Mouse (Mus musculus): ENCODE data around the gene Itih5. TPM values are rescaled to one million over a fixed set of nuclear protein-coding genes. Genes with fewer than 3 reads are reported as not detected.

Gene Itih5
- polyA plus RNA-seq, 1 experiment from 2014 or later: 3.0 TPM

GRCm38 (mm10) chr2:10288881-10289280 lies 135.5 kb downstream of the Itih5 start:
- DNase-seq (ENCODE audit: low spot score) (no peak), ATAC-seq (no peak)
- no peak overlapping the region for H3K4me3 ChIP-seq (ENCODE audit: low read depth, low read length)
- H3K4me2 ChIP-seq (replicated peaks; ENCODE audit: low read depth, low read length): no peak overlapping the region
- no peaks in the 10 kb centered on the region for H3K27me3 ChIP-seq (replicated peaks; ENCODE audit: insufficient read depth, low read length)
- H3K9ac ChIP-seq (replicated peaks; ENCODE audit: low read depth): no peak overlapping the region
- H3K27ac ChIP-seq (ENCODE audit: low read length): no peak overlapping the region
- H3K36me3 ChIP-seq (ENCODE audit: insufficient read depth, low read length): no peaks in the 10 kb centered on the region
- no peaks in the 10 kb centered on the region for H3K9me3 ChIP-seq (ENCODE audit: low read length)
- TF ChIP-seq CTCF (IDR thresholded peaks at IDR 0.05): no peak
- no peak for TF ChIP-seq EP300 (IDR thresholded peaks at IDR 0.05)
- no peaks in the 10 kb centered on the region for H3K4me1 ChIP-seq (ENCODE audit: insufficient read depth, low read depth, low read length)
- WGBS: 0% methylated on average over 1 of the region's 1 CpGs

GRCm38 (mm10) chr2:10290115-10290514 lies 136.7 kb downstream of the Itih5 start:
- no peak overlapping the region for H3K27ac ChIP-seq (ENCODE audit: low read length)
- TF ChIP-seq CTCF (IDR thresholded peaks at IDR 0.05) (no peak), EP300 (IDR thresholded peaks at IDR 0.05) (no peak)
- no peaks in the 10 kb centered on the region for H3K36me3 ChIP-seq (ENCODE audit: insufficient read depth, low read length)
- no peaks in the 10 kb centered on the region for H3K9me3 ChIP-seq (ENCODE audit: low read length)
- ATAC-seq (no peak), DNase-seq (ENCODE audit: low spot score) (no peak)
- H3K4me3 ChIP-seq (ENCODE audit: low read depth, low read length): no peak overlapping the region
- H3K4me1 ChIP-seq (ENCODE audit: insufficient read depth, low read depth, low read length): no peaks in the 10 kb centered on the region
- H3K27me3 ChIP-seq (replicated peaks; ENCODE audit: insufficient read depth, low read length): no peaks in the 10 kb centered on the region
- no peak overlapping the region for H3K9ac ChIP-seq (replicated peaks; ENCODE audit: low read depth)
- H3K4me2 ChIP-seq (replicated peaks; ENCODE audit: low read depth, low read length): no peak overlapping the region
- 77% methylated on average over 7 of the region's 7 CpGs for WGBS

DNA sequence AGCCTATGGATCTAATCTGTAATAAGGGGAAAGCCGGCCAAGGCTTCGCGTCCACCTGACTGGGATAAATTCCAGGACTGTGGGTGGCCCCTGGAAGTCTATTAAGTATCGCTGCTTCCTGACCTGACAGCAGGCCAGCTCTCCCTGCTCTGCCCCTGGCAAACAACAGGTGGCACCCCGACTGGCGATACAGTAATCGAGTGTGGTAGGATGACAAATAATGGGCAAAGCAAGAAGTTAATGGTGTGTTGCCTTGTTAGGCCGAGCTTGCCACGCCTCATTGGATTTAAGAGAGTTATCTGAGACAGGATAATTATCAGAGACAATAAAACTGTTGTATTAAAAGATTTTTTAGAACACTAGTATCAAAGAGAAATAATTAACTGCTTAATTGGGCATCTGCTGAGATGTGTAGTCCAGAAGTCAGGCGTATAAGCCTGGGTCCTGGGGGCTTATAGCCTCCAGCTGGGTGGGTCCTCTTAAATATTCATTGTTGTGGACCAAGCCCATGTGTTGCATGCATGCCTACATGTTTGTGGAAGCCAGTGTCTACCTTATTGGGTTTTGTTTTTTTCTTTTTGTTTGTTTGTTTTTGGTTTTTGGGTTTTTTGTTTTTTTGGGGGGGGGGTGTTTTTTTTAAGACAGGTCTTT lies 140.3 kb downstream of the Itih5 start:
- DNase-seq (ENCODE audit: low spot score): no peak
- Histone ChIP-seq H3K9me3 (ENCODE audit: low read length) (no peaks in the 10 kb centered on the region), H3K9ac (replicated peaks; ENCODE audit: low read depth) (no peak overlapping the region), H3K27me3 (replicated peaks; ENCODE audit: insufficient read depth, low read length) (no peaks in the 10 kb centered on the region), H3K27ac (ENCODE audit: low read length) (no peak overlapping the region), H3K4me3 (ENCODE audit: low read depth, low read length) (no peak overlapping the region), H3K4me2 (replicated peaks; ENCODE audit: low read depth, low read length) (no peak overlapping the region), H3K4me1 (ENCODE audit: insufficient read depth, low read depth, low read length) (no peaks in the 10 kb centered on the region), H3K36me3 (ENCODE audit: insufficient read depth, low read length) (no peaks in the 10 kb centered on the region)
- ATAC-seq: no peak
- 38% methylated on average over 10 of the region's 10 CpGs for WGBS
- peak; percentile 10; the same call in 1 of the 2 replicates for TF ChIP-seq CTCF (IDR thresholded peaks at IDR 0.05)
- no peak for TF ChIP-seq EP300 (IDR thresholded peaks at IDR 0.05)

DNA sequence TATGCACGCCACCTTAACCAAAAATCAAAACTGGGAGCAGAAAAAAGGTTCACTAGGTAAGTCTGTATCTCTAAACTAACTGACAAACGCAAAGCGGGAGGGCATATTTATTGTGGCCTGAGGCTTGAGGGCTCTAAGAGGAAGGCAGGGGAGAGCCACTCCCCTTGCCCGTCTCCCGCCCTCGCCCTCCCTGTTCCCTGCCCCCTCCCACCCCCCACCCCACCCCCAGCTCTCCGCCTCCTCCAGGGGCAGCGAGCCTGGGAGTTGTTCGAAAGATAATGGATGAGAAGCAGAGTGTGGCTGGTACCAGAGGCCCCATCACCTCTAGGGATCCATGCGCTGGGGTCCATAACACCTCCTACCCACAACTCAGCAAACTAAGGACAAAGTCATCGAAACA lies 142.5 kb downstream of the Itih5 start:
- Histone ChIP-seq H3K27ac (ENCODE audit: low read length) (no peak overlapping the region), H3K36me3 (ENCODE audit: insufficient read depth, low read length) (no peaks in the 10 kb centered on the region), H3K9ac (replicated peaks; ENCODE audit: low read depth) (no peak overlapping the region), H3K4me2 (replicated peaks; ENCODE audit: low read depth, low read length) (no peak overlapping the region), H3K9me3 (ENCODE audit: low read length) (no peaks in the 10 kb centered on the region), H3K4me1 (ENCODE audit: insufficient read depth, low read depth, low read length) (no peaks in the 10 kb centered on the region; the same call in 1 of the 2 replicates), H3K27me3 (replicated peaks; ENCODE audit: insufficient read depth, low read length) (no peaks in the 10 kb centered on the region), H3K4me3 (ENCODE audit: low read depth, low read length) (no peak overlapping the region)
- TF ChIP-seq CTCF (IDR thresholded peaks at IDR 0.05) (no peak), EP300 (IDR thresholded peaks at IDR 0.05) (no peak)
- ATAC-seq: no peak
- 9% methylated on average over 10 of the region's 11 CpGs for WGBS
- DNase-seq (ENCODE audit: low spot score): no peak

DNA sequence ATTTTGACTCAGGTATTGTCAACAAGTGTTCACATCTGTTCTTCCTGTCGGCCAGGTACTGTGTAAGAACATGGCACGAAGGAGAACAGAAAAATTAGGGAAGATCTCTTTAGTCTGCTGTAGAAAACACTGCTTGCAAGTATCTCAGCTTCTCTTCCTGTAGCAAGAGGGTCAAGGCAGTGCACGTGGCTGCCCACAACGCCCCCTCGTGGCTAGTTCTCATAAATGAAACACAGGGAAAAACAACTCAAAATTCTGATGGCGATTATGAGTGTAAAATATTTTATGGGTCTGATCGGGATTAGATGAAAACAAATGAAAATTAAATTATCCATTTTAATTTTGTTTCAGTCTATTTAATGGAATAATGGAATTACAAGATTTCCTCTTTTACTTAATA lies 146.9 kb downstream of the Itih5 start:
- Histone ChIP-seq H3K9me3 (ENCODE audit: low read length) (no peaks in the 10 kb centered on the region), H3K27me3 (replicated peaks; ENCODE audit: insufficient read depth, low read length) (no peaks in the 10 kb centered on the region), H3K4me3 (ENCODE audit: low read depth, low read length) (no peak overlapping the region), H3K9ac (replicated peaks; ENCODE audit: low read depth) (no peak overlapping the region), H3K27ac (ENCODE audit: low read length) (no peak overlapping the region), H3K36me3 (ENCODE audit: insufficient read depth, low read length) (no peaks in the 10 kb centered on the region), H3K4me2 (replicated peaks; ENCODE audit: low read depth, low read length) (no peak overlapping the region), H3K4me1 (ENCODE audit: insufficient read depth, low read depth, low read length) (no peaks in the 10 kb centered on the region; the same call in 1 of the 2 replicates)
- 52% methylated on average over 7 of the region's 7 CpGs for WGBS
- TF ChIP-seq EP300 (IDR thresholded peaks at IDR 0.05) (no peak), CTCF (IDR thresholded peaks at IDR 0.05) (peak; percentile 47)
- no peak for ATAC-seq
- DNase-seq (ENCODE audit: low spot score): no peak

DNA sequence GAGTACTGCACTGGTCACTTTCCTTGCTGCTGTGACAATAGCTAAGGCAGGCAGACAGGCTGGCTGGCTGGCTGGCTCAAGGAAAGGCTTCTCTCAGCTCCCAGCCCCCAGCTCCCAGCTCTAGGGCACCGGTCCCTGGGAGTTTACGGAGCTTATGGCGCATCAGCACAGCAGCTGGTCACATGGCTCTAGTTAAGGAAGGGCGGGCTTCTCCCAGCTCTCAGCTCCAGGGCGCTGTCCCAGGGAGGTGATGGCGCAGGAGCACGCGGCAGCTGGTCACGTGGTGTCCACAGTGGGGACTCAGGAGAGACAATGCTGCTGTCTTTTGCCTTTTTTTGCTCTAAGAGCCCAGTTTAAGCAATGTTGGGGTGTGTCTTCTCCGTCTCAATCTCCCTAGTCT lies 147.4 kb downstream of the Itih5 start:
- Histone ChIP-seq H3K36me3 (ENCODE audit: insufficient read depth, low read length) (no peaks in the 10 kb centered on the region), H3K9ac (replicated peaks; ENCODE audit: low read depth) (no peak overlapping the region), H3K9me3 (ENCODE audit: low read length) (no peaks in the 10 kb centered on the region), H3K4me2 (replicated peaks; ENCODE audit: low read depth, low read length) (no peak overlapping the region), H3K27ac (ENCODE audit: low read length) (no peak overlapping the region), H3K4me1 (ENCODE audit: insufficient read depth, low read depth, low read length) (no peaks in the 10 kb centered on the region; the same call in 1 of the 2 replicates), H3K4me3 (ENCODE audit: low read depth, low read length) (no peak overlapping the region), H3K27me3 (replicated peaks; ENCODE audit: insufficient read depth, low read length) (no peaks in the 10 kb centered on the region)
- TF ChIP-seq CTCF (IDR thresholded peaks at IDR 0.05): no peak
- TF ChIP-seq EP300 (IDR thresholded peaks at IDR 0.05): no peak
- WGBS: 42% methylated on average over 10 of the region's 10 CpGs
- DNase-seq (ENCODE audit: low spot score) (no peak), ATAC-seq (peak; percentile 63)
